Mouse (Mus musculus) retina, embryonic 14.5 days (tissue): ENCODE results near the gene Mc3r.

Experiments
- DNase-seq: peaks from one replicate; pipeline ENCODE4 v3.0.0-alpha.2; 2015; ENCODE audit warnings: low spot score

Gene Mc3r

GRCm38 (mm10) chr2:172299126-172299921 lies 51.0 kb downstream of the Mc3r start:
- peak; percentile 63 for DNase-seq
